Mouse (Mus musculus) ovary, postnatal 10 days (tissue): ENCODE results near the gene Timm29.
A peak's percentile ranks its signal among the peaks of the same experiment; 100 is the strongest.
"Not testable (repeated sequence)": the region's sequence is repeated elsewhere in the genome, so short reads cannot be mapped to it uniquely, and the experiment has no call there.

ENCODE experiments used
- DNase-seq: peaks from one replicate; pipeline ENCODE4 v3.0.0; 2022; ENCODE audit warnings: low spot score

Timm29 gene

DNA sequence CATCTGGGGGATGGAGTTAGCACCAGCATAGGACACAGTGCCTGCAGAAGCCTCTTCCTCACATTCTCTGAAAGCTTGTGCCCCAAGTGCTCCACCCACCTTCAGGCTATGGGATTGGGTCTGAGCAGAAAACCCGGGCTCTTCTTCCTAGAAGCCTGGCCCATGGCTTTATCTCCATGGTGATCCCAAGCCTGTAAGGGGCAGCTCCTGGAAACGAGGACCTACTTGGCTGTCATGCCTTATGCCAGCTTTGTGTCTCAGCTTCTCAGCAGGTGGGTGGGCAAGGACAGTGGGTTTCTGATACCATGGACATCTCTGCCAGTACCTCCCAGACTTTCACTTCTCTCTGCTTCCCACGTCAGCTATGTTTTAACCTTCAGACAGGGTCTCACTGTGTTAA lies 14.3 kb upstream of the Timm29 start:
- DNase-seq, result no peak

DNA sequence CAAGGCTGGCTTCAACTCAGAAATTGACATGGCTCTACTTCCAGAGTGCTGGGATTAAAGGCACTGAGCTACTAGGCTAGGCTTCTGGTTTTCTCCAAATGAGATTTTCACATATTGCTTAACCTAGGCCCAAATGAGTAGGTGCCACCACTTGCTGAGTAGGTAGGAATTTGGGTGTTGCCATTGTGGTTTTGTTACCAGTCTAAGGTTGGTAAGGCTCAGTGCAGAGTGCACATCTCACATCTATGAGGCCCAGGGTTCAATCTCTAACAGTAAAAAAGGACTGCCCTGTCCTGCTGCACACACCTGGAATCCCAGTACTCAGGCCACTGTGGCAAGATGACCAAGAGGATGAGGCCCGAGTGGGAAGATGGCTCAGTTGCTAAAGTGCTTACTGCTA lies 7.1 kb upstream of the Timm29 start:
- DNase-seq, result no peak

GRCm38 (mm10) chr9:21587678-21588349 lies 4.7 kb upstream of the Timm29 start:
- DNase-seq, result no peak

DNA sequence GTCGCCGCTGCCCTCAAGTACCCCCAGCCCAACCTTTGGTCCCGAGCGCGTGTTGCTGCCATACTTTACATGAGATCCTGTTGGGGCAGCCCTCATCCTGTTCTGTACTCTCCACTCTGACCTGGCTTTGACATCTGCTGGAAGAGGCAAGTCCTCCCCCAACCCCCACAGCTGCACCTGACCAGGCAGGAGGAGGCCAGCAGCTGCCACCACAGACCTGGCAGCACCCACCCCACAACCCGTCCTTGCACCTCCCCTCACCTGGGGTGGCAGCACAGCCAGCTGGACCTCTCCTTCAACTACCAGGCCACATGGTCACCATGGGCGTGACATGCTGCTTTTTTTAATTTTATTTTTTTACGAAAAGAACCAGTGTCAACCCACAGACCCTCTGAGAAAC lies 4.2 kb upstream of the Timm29 start:
- no peak for DNase-seq

DNA sequence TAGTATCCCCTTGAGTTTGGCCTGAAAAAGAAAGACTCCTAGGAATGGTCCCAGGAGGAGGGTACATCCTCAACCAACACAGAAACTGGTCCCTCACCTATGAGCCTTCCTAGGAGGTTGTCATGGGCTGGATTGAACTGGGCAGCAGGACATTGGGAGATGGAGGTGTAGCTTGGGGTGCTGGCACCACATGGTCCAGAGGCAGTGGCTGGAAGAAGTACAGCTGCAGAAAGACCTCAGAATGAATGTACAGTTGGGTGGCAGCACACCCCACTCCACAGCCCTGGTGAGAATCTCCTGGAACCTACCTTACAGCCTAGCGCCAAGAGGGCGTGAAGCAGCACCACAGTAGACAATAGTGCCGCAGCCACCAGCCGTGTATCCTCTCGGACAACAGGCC lies 3.0 kb upstream of the Timm29 start:
- no peak for DNase-seq

GRCm38 (mm10) chr9:21591127-21591830 lies 1.2 kb upstream of the Timm29 start:
- DNase-seq, result no peak

DNA sequence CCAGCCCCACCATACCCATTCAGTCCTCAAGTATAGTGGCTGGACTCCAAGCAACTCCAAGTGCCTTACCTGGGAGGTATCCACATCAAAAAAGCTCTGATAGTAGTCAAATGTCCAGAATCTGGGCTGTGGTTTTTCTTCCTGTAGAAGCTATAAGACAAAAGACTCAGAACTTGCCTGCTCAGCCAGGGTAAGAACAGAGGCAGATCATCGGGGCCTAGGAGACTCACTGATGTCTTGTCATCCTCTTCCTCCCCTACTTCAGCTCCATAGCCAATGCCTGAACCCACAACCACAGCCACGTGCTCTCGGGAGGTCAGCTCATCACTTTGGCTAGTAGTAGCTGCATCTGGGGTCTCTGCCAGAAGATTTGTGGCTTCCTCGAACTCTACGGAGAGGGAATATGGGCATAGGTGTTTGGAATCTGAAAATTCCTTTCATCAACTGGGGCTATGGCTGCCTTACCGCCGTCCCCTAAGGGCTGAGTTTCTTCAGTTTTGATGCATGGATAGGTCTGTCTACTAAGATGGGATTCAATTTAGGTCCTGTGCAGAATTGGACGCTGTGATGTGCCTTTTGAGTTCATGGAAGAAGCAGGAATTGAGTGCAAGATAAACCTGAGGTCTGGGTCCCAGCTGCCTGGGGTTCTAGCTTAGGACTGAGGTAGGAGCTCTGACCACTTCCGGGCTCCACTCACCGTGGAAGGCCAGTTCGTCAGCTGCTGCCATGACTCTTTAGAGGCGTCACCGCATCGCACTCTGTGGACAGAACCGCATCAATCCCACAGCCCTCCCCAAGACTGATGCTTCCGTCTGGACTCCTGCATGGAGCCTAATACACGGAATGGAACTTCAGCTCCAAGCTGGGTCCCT lies 455 bp upstream of the Timm29 start:
- no peak for DNase-seq

GRCm38 (mm10) chr9:21593122-21593721 lies 700 bp downstream of the Timm29 start:
- no peak for DNase-seq

GRCm38 (mm10) chr9:21594350-21594749 lies 1.8 kb downstream of the Timm29 start:
- not testable (repeated sequence) for DNase-seq

GRCm38 (mm10) chr9:21594838-21595237 lies 2.3 kb downstream of the Timm29 start:
- no peak for DNase-seq

- no peak for DNase-seq
Measured at GRCm38 (mm10) chr9:21598198-21598597, 5.7 kb downstream of the Timm29 start.

DNA sequence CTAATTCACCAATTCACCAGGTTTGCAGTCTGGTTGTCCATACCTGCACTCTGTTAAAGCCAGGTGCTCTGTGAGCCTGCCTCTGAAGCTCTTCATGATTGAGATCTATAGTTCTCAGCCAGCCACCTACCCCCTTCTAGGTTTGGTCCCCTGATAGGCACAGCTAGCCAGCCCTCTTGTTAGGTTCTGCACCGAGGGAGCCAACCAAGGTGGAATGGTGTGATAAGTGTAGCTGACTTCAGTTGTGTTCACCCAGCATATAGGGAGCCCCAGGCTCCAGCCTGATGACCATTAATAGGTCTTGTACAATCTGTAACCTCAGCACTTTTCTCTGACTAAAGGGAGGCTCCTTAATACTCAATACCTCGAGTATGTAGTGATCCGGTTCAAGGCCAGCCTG lies 7.7 kb downstream of the Timm29 start:
- DNase-seq, result no peak

DNA sequence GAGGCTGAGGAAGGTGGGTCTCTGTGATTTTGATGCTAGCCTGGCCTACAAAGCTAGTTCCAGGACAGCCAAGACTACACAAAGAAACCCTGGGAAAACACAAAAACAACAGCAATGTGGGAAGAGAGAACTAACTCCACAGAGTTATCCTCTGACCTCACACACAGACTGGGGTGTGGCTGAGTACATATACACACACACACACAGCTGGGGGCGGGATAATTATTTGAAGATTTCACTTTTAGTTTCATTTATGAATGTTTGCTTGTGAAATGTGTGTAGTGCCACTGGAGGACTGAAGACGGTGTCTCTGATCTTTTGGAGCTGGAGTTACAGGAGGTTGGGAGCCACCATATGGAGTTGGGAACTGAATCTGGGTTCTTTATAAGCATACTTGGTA lies 8.6 kb downstream of the Timm29 start:
- DNase-seq, result no peak

- DNase-seq, result no peak
Measured at GRCm38 (mm10) chr9:21601722-21602399, 9.3 kb downstream of the Timm29 start.

DNA sequence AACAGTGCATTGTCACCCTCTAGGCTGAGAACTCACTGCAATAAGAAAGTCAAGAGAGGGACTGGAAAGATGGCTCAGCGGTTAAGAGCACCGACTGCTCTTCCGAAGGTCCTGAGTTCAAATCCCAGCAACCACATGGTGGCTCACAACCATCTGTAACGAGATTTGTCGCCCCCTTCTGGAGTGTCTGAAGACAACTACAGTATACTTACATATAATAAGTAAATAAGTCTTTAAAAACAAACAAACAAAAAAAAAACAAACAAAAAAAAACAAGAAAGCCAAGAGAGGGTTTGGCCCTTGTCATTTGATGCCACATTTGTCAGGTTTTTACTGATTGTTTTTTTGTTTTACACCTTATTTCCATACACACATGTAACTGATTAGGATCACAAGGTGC lies 11.6 kb downstream of the Timm29 start:
- DNase-seq, result no peak

DNA sequence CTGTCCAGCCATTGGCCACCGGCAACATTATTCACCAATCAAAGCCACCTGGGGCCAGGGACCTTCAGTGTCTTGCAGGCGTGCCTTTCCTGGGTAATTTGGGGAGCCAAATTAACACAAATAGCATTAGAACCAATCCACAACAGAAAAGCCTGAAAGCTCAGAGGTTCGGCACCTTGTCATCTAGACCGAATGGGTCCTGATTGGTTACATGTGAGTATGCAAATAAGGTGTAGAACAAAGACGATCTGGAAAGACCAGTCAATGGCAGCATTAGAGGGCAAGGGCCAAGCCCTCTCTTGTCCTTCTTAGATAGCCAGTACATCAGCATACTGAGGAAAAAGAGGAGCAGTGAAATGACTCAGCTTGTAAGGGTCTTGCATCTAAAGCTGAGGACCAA lies 13.3 kb downstream of the Timm29 start:
- no peak for DNase-seq

DNA sequence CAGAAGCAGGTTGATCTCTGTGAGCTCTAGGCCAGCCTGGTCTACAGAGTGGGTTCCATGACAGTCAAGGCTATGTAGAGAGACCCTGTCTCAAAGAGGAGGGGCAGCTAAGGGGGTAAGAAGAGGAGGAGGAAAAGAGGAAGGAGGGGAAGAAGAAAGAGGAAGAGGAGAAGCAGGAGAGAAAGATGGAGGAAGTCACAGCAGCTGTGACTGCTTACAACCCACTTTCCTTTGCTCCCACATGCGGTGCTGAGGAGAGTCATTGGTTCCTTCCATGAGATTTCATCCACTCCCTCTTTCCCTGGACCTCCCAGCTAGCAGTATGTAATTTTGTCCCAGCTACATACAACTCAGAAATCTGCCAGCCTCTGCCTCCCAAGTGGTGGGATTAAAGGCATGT lies 14.1 kb downstream of the Timm29 start:
- DNase-seq, result no peak

GRCm38 (mm10) chr9:21609861-21610260 lies 17.3 kb downstream of the Timm29 start:
- no peak for DNase-seq

- no peak for DNase-seq
Measured at GRCm38 (mm10) chr9:21614864-21615616, 22.5 kb downstream of the Timm29 start.

DNA sequence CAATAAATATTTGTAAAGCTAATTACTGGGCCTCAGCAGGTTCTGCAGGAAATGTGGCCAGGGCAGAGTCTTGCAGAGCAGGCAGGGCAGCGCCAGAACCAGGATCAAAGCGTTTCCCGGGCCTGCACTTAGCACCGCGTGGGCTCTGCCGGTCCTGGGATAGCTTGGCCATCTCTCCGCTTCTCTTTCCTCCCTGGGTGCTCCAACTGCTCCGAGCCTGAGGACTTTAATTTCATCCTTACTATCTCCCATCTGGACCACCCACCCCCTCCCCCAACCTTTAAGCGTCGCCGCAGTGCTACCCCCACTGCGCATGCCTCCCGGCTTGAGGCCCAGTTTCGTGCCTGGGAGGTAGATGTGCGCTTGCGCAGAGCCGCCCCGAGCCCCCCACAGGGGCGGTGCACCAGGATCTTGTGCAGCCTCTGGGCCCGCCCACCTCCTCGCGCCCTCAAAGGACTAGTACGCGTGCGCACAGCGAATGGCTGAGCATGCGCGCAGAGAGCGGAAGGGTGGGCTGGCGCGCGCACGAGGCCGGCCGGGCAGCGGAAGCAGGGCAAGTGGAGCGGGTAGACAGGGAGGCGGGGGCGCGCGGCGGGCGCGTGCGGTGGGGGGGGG lies 23.2 kb downstream of the Timm29 start, which contains the start of gene Smarca4:
Gene Smarca4, plus strand, starts transcription at position 553 of the 615 bp plus-strand sequence.
- DNase-seq, result peak; percentile 99
